20 mouse cellular contexts compared by ENCODE assay signal in genomic region chr8:95800353-95800752, GRCm38 (mm10). TPM values are rescaled to one million over a fixed set of nuclear protein-coding genes. Genes with fewer than 3 reads are reported as not detected.
DNase-seq lines count a peak whose midpoint lies in the region; TF ChIP-seq lines count a peak whose summit lies in the region.
"Had no signal": no experiment of that assay in that cellular context is flagged by ENCODE, and none has a peak within 500 bp of the region (broad histone marks: within the 10 kb centered on the region; RNA-seq: fewer than 3 reads in every experiment).

No protein-coding gene starts in this region.

- H3K36me3 ChIP-seq in heart, adult 2 months (ENCODE audit: control insufficient read depth, insufficient read depth, low read length) = peaks cover 22% of the 10 kb centered on the region
- H3K36me3 ChIP-seq in C2C12 (ENCODE audit: control insufficient read depth, insufficient read depth) = peaks cover 52% of the 10 kb centered on the region
- H3K36me3 ChIP-seq in ES-Bruce4 (ENCODE audit: control insufficient read depth, insufficient read depth, low read length, poor library complexity, severe bottlenecking) = peaks cover 56% of the 10 kb centered on the region

- H3K9me3 ChIP-seq in ES-Bruce4 (replicated peaks; ENCODE audit: control insufficient read depth, insufficient read depth, low read length, poor library complexity, severe bottlenecking) = no peaks in the 10 kb centered on the region
- H3K9me3 ChIP-seq: embryonic facial prominence, embryonic 12.5 days; embryonic facial prominence, embryonic 15.5 days; G1E; hindbrain, embryonic 12.5 days; hindbrain, embryonic 15.5 days; intestine, embryonic 15.5 days had no signal

- H3K9ac ChIP-seq in heart, adult 2 months (ENCODE audit: low read depth, low read length) = no peak overlapping the region
- no peak overlapping the region for H3K9ac ChIP-seq in ES-Bruce4 (ENCODE audit: low read depth, poor library complexity, severe bottlenecking)
- H3K9ac ChIP-seq: embryonic facial prominence, embryonic 12.5 days; embryonic facial prominence, embryonic 15.5 days; forebrain, postnatal 0 days; hindbrain, embryonic 12.5 days; hindbrain, embryonic 15.5 days; intestine, embryonic 15.5 days had no signal

- peak; percentile 70 for DNase-seq in heart, adult 11 months
- no peak for DNase-seq in heart, adult 2 months
- no peak for DNase-seq in adrenal gland, postnatal 36 days
- DNase-seq in frontal cortex, postnatal 10 days (ENCODE audit: low spot score in 2 of 2) = no peak
- DNase-seq: adrenal gland, postnatal 10 days; cerebellum, adult 11 months; cerebellum, adult 2 months; cerebellum, adult 9-11 months; cerebellum, postnatal 25 days; forebrain, postnatal 0 days; gastrocnemius, postnatal 25 days had no signal

- H3K79me3 ChIP-seq in C2C12 (ENCODE audit: low read depth) = peaks cover 97% of the 10 kb centered on the region

- TF ChIP-seq POLR2A in heart, adult 2 months (IDR thresholded peaks at IDR 0.05; ENCODE audit: insufficient read depth, low read depth, low read length) = no peak
- no peak for TF ChIP-seq POLR2A in ES-Bruce4 (IDR thresholded peaks at IDR 0.05; ENCODE audit: insufficient read depth, low read length)

- H3K4me1 ChIP-seq in heart, adult 2 months (ENCODE audit: control insufficient read depth, insufficient read depth, low read length) = peaks cover 15% of the 10 kb centered on the region
- peaks cover 3% of the 10 kb centered on the region for H3K4me1 ChIP-seq in ES-Bruce4 (ENCODE audit: control insufficient read depth, insufficient read depth, low read length)

- no peak for TF ChIP-seq EP300 in heart, adult 2 months (IDR thresholded peaks at IDR 0.05; ENCODE audit: insufficient read depth, low read depth, low read length)
- TF ChIP-seq EP300 in ES-Bruce4 (IDR thresholded peaks at IDR 0.05; ENCODE audit: insufficient read depth, low read depth, low read length) = no peak

- H3K27me3 ChIP-seq in heart, adult 2 months (ENCODE audit: control insufficient read depth, insufficient read depth, low read length) = no peaks in the 10 kb centered on the region
- H3K27me3 ChIP-seq in C2C12 (ENCODE audit: control insufficient read depth, insufficient read depth, insufficient read length) = no peaks in the 10 kb centered on the region
- H3K27me3 ChIP-seq in ES-Bruce4 (ENCODE audit: control insufficient read depth, insufficient read depth, low read length, poor library complexity, severe bottlenecking) = no peaks in the 10 kb centered on the region
- H3K27me3 ChIP-seq: embryonic facial prominence, embryonic 12.5 days; embryonic facial prominence, embryonic 15.5 days; hindbrain, embryonic 12.5 days; hindbrain, embryonic 15.5 days; intestine, embryonic 15.5 days; Patski had no signal

- H3ac ChIP-seq in C2C12 (ENCODE audit: control insufficient read depth, insufficient read length, low read depth) = no peak overlapping the region

- peaks cover 18% of the 10 kb centered on the region for H3K79me2 ChIP-seq in heart, adult 2 months (replicated peaks; ENCODE audit: control insufficient read depth, insufficient read depth, low read length)
- H3K79me2 ChIP-seq in C2C12 (ENCODE audit: control insufficient read depth, insufficient read depth) = peaks cover 100% of the 10 kb centered on the region

- TF ChIP-seq CTCF in heart, adult 2 months (IDR thresholded peaks at IDR 0.05) = no peak
- no peak for TF ChIP-seq CTCF in C2C12 (IDR thresholded peaks at IDR 0.05; ENCODE audit: control insufficient read depth, insufficient read depth, insufficient read length)
- no peak for TF ChIP-seq CTCF in ES-Bruce4 (IDR thresholded peaks at IDR 0.05; ENCODE audit: low read depth, low read length)

- no peak overlapping the region for H3K27ac ChIP-seq in heart, adult 2 months
- peak overlapping the region; percentile 19; the same call in 1 of the 2 replicates for H3K27ac ChIP-seq in ES-Bruce4 (ENCODE audit: insufficient read depth, low read length)
- H3K27ac ChIP-seq: embryonic facial prominence, embryonic 12.5 days; embryonic facial prominence, embryonic 15.5 days; hindbrain, embryonic 12.5 days; hindbrain, embryonic 15.5 days; intestine, embryonic 15.5 days had no signal

- no peak overlapping the region for H3K4me3 ChIP-seq in heart, adult 2 months
- H3K4me3 ChIP-seq in C2C12 (ENCODE audit: insufficient read depth, poor library complexity, severe bottlenecking) = no peak overlapping the region
- no peak overlapping the region for H3K4me3 ChIP-seq in ES-Bruce4 (ENCODE audit: low read depth, low read length)
- H3K4me3 ChIP-seq: embryonic facial prominence, embryonic 12.5 days; embryonic facial prominence, embryonic 15.5 days; hindbrain, embryonic 12.5 days; hindbrain, embryonic 15.5 days; intestine, embryonic 15.5 days had no signal

- 60% methylated on average over 3 of the region's 3 CpGs for WGBS in heart, adult 2 months

- intact Hi-C loops in heart, adult 2 months (cut with DNase I) = loop anchor here (10.0 kb wide), 1 partner anchor 166 kb away; the partner anchor contains the start of gene Gins3

TF ChIP-seq in C2C12, 6 proteins besides CTCF, POLR2A, EP300 and RAD21:
- no peak for TF ChIP-seq FOSL1 (IDR thresholded peaks at IDR 0.05; ENCODE audit: insufficient read depth, low read length, poor library complexity, severe bottlenecking)
- TF ChIP-seq MYOD1 (IDR thresholded peaks at IDR 0.05; ENCODE audit: control insufficient read depth, insufficient read length, low read depth) = peak; percentile 47
- no peak for TF ChIP-seq MYOG (IDR thresholded peaks at IDR 0.05; ENCODE audit: control insufficient read depth, extremely low read depth, insufficient read length)

RNA-seq across cellular contexts. Expression of gene Cnot1, which starts 6.9 kb away (rescaled TPM):
- total RNA-seq in heart, adult 2 months (2021) = 100 to 1,000 TPM; 107 to 116 TPM
- polyA plus RNA-seq in heart, adult 2 months (2012; rRNA removed) = 51.0 and 86.7 TPM in 2 replicates
- polyA plus RNA-seq in C2C12 (2012; fragmentation: generic; extraction: Trizol) = 40.6 TPM
- polyA plus RNA-seq in ES-Bruce4 (2011; ENCODE audit: insufficient read depth, insufficient read length, low read depth, missing spikeins) = 465 and 478 TPM in 2 replicates
- total RNA-seq in adrenal gland, postnatal 36 days (2021) = 100 to 1,000 TPM; 148 to 168 TPM

RNA-seq across cellular contexts. Expression of gene Sap18b, which starts 24.8 kb away (rescaled TPM):
- total RNA-seq in heart, adult 2 months (2021) = 10 to 100 TPM; 77.6 to 92.9 TPM
- polyA plus RNA-seq in heart, adult 2 months (2012; rRNA removed) = 48.8 and 52.2 TPM in 2 replicates
- polyA plus RNA-seq in C2C12 (2012; fragmentation: generic; extraction: Trizol) (218 TPM), ES-Bruce4 (2011; ENCODE audit: insufficient read depth, insufficient read length, low read depth, missing spikeins) (150 and 169 TPM in 2 replicates)
- total RNA-seq in adrenal gland, postnatal 36 days (2021) = 100 to 1,000 TPM; 170 to 181 TPM

RNA-seq across cellular contexts. Expression of gene Slc38a7, which starts 53.0 kb away (rescaled TPM):
- 10 to 100 TPM; 10.6 to 10.8 TPM for total RNA-seq in heart, adult 2 months (2021)
- 17.0 and 19.3 TPM in 2 replicates for polyA plus RNA-seq in heart, adult 2 months (2012; rRNA removed)
- polyA plus RNA-seq in C2C12 (2012; fragmentation: generic; extraction: Trizol) (26.2 TPM), ES-Bruce4 (2011; ENCODE audit: insufficient read depth, insufficient read length, low read depth, missing spikeins) (21.6 and 23.0 TPM in 2 replicates)
- total RNA-seq in adrenal gland, postnatal 36 days (2021) = 10 to 100 TPM; 17.6 to 22.1 TPM
